Mouse (Mus musculus) gonadal fat pad, adult 2 months (tissue): ENCODE data around the gene Disp1. TPM values are rescaled to one million over a fixed set of nuclear protein-coding genes. Genes with fewer than 3 reads are reported as not detected.

ENCODE experiments used
- DNase-seq: peaks from one replicate; pipeline ENCODE4 v3.0.0-alpha.2; 2012; ENCODE audit warnings: low read depth
- polyA plus RNA-seq: library from polyadenylated mRNA; depleted of rRNA; stranded (reverse); fragments of >200 nt; gene quantifications from 2 replicates; pipeline ENCODE4 v1.2.3, GENCODE M21; 2012

Gene Disp1
- polyA plus RNA-seq, 1 experiment = 16.4 TPM

- no peak for DNase-seq
These were observed 134.5 kb downstream of the Disp1 start for GRCm38 (mm10) chr1:183086843-183087242.

DNA sequence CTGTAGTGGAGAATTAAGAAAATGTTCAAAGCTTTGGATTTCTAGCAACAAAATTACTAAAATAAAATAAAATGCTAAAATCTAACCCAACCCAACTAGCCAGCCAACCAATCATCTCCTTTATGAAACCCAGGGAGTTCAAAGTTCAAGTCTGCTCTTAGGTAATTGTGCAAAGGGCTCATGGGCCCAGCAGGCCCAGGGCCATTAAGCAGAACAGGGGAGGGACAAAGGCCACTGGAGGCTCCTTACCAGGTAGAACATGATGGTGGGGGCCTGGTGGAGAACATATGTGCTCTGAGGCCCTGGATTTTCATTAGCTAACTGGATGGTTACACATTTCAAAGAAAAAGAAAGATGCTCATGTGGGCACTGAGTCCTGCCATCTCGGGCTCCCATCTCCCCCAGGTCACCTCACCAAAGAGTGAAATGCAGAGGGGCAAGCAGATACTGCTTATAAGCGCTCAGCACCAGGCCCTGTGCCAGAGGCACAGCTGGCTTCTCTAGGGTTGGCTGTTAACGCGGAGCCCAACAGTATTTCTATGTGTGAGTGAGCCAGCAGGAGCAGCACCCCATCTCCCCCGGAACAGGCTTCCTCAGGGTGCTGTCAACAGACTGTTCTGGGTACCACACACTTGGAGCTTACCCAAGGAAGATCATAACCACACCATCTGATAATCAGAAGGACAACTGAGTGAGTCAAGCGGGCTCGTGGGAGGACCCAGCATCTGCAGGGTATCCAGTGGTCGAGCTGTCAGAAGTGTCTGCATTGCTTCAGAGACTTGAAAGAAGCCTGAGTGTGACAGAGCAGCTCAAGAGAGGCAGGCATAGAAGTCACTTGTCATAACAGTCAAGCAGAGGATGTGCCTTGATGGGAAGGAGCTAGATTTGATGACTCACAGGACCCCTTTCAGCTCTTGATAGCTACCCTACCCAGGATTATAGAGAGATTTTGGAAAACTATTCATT, 137.0 kb downstream of the Disp1 start:
- DNase-seq = no peak

DNA sequence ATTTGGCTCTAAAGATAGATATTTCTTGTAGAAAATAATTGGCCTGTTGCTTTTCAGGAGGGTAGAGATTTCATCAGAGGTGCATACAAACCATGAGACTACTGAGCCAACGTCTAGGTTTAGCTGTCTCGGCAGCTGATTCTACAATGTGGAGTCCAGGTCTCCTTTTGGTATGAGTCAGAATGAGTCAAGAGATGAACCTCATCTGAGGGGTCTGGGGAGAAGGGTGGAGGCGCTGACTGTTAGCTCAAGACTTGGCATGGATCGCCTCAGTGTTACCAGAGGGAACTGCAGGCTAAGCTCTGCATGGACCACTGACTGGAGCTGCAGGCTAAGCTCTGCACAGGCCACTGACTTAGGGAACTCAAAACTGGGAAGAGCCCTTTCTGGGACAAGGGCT, 138.9 kb downstream of the Disp1 start:
- no peak for DNase-seq

DNA sequence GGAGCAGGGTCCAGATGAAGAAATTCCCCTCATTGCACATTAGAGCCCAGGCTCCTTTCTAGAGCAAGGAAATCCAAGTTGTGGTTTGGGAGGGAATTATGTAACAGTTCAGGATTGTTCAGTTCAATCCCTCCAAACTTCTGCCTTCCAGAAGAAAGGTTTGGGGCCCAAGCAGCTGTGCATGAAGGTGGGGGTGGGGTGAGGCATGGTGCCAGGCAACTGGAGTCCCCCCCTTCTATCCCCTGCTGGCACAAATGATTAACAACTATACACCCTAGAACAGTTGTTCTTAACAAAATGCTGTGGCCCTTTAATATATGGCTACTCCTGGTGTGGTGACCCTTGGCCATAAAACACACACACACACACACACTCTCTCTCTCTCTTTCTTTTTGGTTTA, 140.2 kb downstream of the Disp1 start:
- DNase-seq = no peak

GRCm38 (mm10) chr1:183075121-183075822, 146.1 kb downstream of the Disp1 start:
- DNase-seq = no peak

DNA sequence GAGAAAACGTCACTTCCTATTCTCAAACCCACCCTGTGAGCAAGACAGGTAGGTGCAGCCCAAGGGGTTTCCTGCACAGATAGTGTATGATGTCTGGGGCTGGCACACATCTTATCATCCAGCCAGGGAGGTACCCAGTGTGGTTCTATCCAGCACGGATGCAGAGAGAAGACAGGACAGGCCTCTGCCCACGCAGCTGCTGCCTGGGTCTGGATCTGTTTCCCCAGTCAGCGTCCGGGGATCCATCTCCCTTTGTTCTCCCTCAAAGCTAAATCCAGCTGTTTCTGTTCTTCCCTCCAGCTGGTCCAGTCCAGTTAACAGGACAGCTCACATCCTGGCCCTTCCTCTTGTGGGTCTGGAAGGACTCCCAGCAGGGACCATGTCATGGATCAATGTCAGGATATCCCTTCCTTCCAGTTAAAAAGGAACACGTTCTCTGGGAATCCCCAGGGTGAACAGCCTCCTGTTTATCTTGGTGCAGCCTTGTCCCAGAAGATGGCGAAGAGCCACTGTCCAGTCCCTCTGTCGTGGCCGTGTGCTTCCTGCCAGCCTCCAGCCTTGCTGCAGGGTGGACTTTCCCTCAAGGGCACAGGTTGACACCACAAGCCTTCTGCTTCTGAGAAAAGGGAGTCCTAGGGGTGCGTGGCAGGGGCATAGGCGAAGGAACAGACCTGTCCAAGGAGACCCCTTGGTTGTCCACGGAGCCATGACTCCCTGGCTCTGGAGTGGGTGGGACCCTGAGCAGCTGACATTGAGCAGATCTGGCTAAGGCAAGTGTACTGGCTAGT, 148.9 kb downstream of the Disp1 start:
- DNase-seq = no peak

DNA sequence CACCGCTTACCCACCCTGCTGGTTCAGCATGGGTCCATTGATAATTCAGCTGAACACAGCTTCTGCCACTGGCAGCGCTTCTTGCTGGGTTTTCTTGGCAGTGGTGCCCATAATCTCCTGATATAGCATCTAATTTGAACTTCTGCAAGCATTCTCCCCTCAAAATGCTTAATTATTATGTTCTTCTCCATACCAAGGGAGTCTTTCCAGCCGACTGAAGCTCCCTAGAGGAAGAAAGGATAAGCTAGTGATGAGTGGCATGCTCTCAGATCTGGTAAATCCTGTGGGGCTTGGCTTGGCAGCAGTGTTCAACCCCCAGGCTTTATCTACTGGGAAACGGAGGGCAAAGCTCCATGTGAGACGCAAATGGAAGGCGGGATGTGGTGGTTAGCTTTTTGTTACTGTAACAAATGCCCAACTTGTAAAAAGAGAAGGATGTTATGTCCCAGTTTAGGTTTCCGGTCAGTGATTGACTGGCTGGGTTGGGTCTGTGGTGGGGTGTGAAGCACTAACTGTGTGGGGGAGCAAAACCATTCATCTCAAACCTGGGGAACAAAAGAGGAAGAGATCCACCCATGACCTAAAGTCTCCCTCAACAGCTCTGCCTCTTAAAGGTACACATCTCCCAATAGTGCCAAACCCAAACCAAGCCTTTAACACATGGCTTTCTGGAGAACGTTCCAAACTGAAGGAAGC, 151.2 kb downstream of the Disp1 start:
- DNase-seq = no peak

GRCm38 (mm10) chr1:183067807-183068206, 153.5 kb downstream of the Disp1 start:
- DNase-seq = no peak

GRCm38 (mm10) chr1:183066981-183067380, 154.3 kb downstream of the Disp1 start:
- no peak for DNase-seq

GRCm38 (mm10) chr1:183060611-183061010, 160.7 kb downstream of the Disp1 start:
- no peak for DNase-seq

- DNase-seq = no peak
These were observed 165.1 kb downstream of the Disp1 start for GRCm38 (mm10) chr1:183056289-183056655.

DNA sequence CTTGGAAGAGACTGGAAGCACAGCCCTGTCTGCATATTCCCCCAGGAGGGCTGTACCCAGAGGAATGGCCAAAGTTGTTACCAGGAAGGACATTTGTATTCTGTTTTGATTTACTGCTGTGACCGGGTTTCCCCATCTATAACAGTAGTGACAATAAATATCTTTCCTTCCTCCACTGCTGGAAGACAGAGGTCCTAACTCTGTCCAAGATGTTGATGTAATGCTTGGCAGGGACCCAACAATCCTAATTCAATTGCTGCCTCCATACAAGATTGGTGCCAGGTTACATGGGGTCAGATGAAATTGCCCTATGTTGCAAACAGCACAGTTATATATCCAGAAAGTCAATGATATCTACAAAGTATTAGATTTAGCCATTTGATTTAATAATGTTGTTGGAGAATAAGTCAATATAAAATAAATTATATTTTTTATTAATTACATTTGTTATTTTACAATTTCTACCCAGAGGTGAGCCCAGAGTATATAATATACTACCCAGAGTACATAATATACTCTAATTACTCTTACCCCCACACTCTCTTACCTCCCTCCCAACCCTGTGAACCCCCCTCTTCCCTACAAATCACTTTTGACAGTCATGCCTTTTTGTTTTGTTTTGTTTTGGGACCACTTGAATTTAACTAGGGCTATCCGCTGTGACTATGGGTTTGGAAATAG, 165.6 kb downstream of the Disp1 start:
- peak; percentile 45 for DNase-seq

DNA sequence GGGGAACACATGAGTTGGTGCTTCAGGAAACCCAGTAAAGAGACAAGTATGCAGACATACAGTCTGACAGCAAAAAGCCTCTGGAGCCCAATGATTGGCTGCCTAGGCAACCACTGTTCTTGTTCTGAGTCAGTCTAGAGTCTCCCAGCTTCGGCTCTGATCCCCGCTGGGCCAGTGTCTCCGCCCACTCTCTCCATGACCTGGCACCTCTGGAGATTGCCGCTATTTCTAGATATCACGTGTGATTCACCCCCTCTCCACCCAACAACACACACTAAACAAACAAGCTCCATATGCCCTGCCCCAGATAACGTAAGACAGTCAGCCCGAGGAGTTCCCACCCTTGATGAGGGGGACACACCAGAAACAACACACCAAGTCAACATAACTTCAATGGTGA, 168.7 kb downstream of the Disp1 start:
- DNase-seq = no peak

- no peak for DNase-seq
These were observed 172.0 kb downstream of the Disp1 start for GRCm38 (mm10) chr1:183049295-183049694.

- DNase-seq = no peak
These were observed 173.3 kb downstream of the Disp1 start for GRCm38 (mm10) chr1:183047913-183048523.

- no peak for DNase-seq
These were observed 174.0 kb downstream of the Disp1 start for GRCm38 (mm10) chr1:183047191-183047912.

DNA sequence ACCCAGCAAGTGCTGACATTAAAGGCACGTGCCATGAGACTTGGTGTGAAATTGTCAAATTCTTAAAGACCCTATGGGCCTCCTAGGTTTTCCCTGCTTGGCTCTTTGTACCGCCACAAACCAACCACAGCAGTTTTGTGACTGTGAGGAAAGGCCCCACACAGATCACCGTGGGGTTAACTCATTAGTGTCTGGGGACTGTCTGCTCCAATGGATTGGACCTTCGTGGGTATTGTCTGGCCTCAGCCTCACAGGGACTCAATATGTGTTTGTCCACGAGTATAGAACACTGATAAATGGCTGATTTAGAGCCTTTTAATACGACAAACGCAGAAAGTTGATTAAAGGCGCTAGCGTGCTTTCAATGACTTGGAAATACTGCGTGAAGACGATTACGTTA, 175.2 kb downstream of the Disp1 start:
- DNase-seq = no peak

- no peak for DNase-seq
These were observed 178.0 kb downstream of the Disp1 start for GRCm38 (mm10) chr1:183043161-183043812.

DNA sequence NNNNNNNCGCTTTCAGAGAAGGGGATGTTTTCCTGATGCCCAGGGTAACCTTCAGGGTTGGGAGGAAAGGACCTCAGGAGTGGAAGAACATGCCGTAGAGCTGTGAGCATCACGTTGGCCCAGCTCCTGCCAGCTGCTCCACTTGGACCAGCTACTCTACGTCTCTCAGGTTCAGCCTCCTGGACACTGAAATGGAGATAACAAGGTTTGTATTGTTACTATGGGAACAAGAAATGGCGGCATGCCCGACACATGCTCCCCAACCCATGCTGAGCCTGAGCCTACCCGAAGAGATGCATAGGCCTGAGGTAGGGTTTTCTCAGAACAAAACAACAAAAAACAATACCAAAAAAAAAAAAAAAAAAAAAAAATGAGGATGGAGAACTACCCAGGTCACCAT, 179.6 kb downstream of the Disp1 start:
- DNase-seq = no peak
